Mouse (Mus musculus) right cerebral cortex, postnatal 36 days (tissue): ENCODE measurements around the gene Glis3.

ENCODE experiments used
- DNase-seq, 2 experiments: peaks; one replicate each; pipeline ENCODE4 v3.0.0; 2022; ENCODE audit warnings: low spot score in 2 of 2, mixed read lengths in 1 of 2

Gene Glis3

DNA sequence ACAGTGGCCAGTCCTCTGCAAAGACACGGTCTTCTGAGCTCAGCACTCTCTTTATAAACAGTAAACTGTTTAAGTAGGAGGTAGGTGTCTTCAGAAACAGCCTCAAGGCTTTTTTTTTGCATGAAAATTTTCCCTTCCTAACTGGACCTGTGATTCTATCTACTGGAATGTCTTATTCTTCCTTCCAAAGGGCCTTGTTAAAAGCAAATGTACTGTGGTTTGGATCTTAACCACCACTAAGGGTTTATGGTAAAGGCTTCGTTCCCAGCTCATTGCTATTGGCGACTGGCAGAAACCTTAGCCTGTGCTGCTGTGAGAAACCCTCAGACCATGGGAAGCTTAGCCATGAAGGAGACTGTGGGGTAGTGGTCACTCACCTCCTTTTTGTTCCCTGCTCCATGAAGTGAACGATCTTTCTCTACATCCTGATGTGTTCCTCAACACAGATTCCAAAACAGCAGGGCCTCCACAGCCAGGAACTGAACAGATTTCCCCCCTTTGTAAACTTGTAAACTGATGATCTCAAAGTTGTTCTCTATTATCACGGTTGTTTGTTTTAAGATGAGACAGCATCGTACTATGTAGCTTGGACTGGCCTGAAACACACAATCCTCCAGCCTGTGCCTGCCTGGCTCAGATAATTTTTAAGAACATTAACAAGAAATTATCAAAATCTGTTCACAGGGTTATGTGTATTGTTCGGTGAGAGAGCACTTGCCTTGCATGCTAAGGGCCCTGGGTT lies 88.0 kb downstream of the Glis3 start:
- DNase-seq, result no peak

DNA sequence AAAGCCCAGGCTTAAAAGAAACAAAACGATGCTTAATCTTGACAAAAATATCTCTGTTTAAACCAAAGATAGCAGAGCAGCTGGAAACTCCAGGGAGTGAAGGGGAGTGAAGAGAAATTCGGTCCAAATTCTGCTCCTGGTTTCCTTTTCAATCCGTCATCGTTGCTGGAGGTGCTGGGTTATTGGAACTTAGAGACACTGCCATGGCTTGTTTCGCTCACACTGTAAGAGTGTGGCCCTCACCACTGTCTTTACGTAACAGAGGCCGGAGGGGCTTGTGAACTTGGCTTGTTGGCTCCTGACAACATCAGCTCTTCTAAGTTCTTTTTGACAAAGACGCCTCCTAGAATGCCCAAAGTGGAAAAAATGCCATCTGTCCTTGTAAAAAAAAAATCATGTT lies 99.4 kb downstream of the Glis3 start:
- peak in 1 of 2 experiments; percentile 23 for DNase-seq

DNA sequence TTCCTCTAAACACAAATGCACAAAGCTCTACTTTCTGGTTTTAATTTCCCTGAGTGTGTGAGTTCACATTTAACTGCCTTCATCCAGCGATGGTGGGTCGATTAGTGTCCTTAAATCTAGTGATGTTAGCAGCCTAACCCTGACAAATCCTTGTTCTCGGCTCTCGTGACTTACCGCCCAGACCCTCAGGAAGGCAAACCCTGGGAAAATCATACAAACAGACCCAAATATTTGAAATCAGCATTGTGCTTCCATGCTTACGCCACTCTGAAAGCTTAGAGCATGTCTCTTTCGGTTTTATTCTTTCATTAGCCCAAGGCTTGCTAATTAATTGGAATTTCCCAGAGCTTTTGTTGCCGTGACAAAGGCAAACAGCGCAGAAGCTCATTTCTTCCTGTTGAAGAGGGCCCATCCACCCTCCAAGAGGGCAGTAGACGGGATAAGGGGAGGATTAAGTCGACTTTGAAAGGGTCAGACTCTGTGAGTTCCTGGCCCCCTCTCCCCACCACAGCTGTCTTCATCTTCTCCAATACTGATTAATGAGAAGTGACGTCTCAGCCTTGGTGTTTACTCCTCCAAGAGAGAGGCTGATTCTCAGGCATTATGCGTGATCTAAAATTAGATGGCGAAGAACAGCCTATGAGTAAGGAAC lies 100.0 kb downstream of the Glis3 start:
- DNase-seq, result no peak

DNA sequence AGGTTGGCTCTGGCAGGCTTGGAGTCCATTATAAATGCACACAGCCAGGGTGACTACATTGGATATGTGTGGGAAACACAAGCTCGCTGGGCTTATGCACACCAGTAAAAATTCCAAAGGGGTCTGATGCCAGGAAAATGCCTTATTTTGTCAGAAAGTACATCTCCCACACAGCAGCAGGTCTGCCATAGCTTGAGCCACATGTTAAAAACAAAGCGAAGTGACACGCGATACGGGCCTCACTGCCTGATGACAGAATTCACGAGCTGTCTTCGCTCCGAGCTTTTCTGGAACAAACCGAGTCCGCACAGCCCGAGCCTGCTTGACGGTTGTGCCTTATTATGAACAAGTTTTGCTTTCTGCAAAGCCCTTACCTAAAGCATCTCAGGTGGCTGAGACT lies 102.9 kb downstream of the Glis3 start:
- no peak for DNase-seq

DNA sequence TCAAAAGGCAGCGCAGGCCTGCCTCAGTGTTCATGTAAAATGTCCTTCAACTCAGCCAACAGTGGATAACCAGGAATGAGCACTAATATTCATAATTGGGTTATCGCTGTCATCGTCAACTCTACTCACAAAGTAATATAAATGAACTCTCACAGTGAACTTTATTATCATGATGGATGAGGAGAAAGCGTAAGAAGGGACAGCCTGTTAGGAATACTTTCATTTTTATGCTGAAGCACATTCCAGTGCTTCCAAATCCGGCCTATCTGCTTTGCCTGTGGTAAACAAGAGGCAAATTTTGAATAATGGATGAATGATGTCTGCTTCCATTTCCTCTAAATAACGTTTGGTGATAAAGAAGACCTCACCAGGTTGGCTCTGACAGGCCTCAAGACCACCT lies 103.3 kb downstream of the Glis3 start:
- no peak for DNase-seq

DNA sequence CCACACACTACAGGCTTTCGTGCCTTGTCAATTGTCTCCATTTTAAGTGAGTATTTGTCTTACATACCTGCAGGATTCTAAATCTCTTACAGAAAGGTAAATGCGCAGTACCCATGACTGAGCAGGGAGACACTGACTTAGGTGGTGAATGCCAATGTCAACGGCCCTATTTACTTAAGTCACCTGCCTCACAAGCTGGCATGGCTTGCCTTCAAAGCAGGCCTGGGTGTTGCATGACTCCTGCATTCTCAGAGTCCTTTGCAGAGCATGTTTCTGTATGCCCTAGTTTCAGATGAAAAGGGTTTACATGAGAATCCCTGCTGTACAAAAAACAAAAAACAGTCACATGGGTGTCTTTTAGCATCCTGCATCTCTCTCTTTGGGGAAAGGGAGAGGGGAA lies 106.2 kb downstream of the Glis3 start:
- no peak for DNase-seq

DNA sequence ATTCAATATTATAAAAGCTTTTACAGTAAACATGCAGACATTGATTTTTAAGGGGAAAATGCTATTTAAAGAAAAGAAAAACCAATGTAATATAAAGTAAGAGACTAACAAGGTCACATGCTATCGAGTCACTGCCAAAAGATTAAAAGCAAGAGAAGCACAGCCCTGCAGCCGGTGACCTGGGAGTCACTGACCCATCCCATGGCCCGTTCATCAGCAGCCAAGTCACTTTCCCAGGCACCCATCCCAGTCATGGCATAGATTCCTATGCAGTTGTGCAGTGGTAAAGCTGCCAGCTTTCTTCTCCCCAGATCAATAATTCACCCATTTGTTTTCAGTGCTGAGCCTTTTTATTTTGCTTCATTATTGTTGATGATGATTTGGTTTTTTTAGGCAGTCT lies 110.0 kb downstream of the Glis3 start:
- DNase-seq, result no peak

DNA sequence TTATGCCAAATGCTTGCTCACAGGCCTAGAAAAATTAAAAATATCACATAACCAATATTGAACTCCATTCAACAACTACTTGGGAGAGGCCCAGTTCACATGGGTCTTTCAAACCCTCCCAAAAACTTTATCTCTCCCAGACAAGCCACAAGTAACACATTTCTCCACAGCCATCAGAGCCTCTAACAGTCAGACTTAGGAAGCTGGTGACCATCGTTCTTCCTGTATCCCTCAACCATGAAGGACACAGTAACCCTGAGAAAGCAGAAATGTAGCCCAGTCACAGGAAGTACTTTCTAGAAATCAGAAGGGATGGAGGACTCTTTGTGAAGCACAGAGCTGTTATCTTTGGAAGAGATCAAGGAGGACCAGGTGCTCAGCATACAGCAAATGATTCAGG lies 112.8 kb downstream of the Glis3 start:
- no peak for DNase-seq

DNA sequence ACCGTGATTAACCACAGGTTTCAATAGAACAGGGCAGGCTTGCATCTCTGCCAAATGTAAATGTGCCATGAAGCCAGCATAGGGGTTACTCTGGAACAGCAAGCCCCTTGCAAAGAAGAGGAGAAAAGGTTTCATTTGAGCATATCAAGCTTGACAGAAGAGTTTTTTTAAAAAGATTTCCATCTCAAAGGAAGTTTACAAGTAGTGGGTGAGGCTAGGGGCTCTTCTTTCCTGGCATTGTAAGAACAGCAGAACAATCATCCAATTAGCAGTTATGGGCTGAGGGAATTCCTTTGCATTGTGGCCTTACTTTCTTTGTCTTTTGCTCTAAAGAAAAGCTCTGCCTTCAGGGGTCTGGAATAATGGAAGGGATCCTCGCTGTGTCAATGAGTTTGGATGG lies 113.3 kb downstream of the Glis3 start:
- no peak for DNase-seq

DNA sequence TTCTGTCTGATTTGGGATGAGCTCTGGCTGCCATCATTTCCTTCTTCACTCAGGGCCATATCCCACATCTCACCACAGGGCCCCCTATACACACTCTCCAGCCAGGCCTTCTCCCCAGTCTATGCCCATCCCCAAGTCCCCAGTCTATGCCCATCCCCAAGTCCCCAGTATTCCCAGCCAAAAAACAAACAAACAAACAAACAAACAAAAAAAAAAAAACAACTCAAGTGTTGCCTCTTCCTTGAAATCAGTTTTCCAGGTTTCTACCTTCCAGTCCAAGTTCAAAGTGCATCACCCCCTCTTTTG lies 118.2 kb downstream of the Glis3 start:
- no peak for DNase-seq

DNA sequence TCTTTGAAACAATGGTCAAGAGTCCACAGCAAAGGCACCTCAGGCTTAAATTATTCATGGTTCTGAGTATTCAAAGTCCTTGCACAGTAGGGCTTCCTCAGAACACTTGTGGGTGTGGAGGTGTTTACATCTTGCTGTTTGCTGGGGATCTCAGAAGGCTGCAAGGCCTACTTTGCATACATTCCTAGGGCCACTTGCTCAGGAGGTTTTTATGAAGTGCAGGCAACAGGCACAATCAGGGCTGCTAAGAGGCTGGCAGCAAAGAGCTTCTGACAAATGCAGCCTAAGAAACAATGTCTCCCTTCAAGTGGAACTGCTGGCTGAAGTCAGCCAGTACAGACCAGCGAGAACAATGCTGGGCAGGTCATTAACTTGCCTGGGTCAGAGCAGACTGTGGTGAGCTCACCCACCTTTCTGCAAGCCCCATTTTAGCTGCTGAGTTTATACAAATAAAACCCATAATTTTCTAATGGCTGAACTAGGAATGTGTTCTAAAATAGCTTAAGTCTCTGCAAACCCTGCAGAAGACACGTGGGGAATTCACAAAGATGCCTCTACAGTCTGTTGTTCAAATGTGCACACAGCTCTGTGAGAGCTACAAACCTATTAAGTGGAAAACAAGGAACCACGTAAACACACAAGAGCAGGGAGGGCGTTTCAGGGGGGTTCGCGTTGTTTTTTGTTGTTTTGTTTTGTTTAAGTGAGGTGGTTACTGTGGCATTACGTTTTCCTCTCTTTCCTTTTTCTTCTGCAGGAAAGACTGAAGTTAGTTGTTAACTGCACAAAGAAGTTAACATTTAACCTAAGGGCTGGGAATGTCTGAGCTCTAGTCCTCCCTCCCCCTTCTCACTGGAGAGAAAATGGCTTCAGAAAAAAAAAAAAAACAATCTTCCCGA lies 118.8 kb downstream of the Glis3 start:
- DNase-seq, result no peak

DNA sequence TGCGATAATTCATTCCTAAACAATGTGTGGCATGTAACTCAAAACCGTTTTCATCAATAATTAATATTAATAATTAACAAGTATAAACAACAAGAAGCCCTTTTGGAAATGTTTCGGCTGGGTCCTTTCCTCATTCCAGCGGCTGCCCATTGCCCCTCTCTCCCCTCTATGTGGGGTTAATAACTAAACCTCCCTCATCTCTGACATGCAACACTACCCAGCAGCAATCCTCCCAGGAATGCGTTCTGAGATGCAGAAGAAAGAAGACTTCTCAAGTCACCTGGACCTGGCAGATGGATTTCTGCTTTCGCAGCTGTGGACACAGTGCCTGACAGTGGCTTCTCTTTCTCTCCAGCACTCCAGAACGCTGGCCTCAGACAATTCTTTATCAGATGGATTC lies 120.0 kb downstream of the Glis3 start:
- DNase-seq, result no peak

DNA sequence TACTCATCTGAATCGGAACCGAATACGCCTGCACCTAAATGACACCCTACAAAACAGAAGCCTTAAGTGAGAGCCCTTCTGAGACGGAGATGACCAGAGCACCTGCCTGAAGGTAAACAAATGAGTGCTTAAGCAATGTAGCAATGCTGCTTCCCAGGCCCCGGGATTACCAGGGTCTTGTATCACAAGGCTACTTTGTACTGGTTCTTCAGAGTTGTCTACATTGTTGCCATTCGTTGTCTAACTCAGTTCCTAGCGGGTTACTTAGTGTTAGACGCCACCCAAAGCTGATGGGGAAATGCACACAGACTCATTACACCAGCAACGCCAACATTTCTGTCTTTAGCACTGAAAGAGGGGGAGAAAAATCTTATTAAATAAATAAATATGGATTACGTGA lies 120.5 kb downstream of the Glis3 start:
- DNase-seq, result no peak

DNA sequence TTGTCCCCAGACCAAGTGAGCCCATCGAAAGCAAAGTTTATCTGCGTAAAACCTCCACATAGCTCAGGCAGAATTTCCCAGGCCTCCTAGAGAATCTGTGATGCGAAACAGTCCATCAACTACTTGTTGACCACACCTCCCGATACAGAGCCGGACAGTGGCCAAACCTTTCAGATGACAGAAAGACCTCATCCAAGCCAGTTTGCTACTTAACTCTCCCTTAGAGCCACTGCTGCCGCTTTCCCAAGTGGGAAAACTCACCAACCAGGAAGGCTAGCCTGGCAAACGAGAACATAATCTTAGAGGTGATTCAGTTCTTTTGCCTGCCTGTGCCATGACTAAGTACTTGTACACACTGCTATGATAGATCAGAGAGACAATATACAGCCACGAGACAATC lies 121.2 kb downstream of the Glis3 start:
- no peak for DNase-seq

DNA sequence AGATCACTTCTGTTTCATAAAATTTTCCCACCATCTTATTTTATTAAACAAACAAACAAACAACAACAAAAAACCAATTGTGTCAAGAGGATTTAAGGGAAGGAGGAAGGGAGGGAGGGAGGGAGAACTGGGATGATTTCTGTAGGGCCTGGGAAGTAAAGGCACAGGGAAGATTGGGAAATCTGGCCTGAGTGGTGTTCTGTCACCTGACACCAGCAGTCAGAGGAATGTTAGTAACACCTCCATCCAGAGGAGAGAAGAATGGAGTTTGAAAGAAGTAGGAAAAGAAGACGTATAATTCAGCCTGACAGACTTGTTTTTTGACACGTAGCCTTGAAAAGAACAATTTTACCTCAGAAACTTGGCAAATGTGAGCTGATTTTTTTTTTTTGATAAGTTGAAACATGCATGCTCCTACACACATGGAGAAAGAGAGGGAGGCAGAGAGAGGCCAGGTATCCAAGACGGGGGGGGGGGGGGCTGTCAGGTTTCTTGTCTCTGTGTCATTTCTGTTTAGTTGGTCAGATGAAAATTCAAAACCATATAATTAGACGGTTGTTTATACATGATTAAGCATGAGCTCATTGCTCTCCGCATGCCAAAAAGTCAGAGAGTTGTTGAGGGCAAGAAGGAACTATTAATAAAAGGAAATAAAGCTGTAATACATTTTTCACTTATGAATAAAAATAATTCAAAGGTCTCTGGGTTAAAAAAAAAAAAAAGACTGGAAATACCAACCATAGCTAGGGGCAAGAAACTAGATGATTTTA lies 122.1 kb downstream of the Glis3 start:
- DNase-seq, result no peak

DNA sequence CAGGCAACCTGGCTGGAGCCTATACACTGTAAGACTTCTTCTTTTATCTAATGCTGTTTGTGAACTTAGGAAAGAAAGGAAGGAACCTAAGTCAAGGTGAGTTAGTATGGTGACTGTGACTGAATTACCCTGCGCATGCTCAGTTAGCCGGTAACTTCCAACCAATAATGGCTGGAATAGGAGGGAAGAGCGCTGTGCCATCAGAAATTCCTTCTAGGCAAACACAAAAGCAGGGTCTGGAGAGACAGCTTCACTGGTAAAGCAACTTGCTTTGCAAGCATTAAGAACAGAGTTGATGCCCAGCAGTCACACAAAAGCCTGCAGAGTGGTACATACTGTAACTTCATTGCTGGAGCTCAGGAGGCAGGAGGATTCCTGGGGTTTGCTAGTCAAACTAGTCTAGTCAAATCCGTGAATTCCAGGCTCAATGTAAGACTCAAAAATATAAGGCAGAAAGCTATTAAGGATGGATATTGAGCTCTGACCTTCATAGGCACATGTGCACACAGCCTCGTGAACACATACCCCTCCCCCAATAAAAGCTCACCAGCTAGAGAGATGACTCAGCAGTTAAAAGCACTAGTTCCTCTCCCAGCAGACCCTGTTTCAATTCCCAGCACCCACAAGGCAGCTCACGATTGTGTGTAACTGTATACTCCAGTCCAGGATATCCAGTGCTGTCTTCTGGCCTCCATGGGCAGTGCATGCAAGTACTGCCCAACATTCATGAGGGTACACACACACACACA lies 124.5 kb downstream of the Glis3 start:
- no peak for DNase-seq

DNA sequence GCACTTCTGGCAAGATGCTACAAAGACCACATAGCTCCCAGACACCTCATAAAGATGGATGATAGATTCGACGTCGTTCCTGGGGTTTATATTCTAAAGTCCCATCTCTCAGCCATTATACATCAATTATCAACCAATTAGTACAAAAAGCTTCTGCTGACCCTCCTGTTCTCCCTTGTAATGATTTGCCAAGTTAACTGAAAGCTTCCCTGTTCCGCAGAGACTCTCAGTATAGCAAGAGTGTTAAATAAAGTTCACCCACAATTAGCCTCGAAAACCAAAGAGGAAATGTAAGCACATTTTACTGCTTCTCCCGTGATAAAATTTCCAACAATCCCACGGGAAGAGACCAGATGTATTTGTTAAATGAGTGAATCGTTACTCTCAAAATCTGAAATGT lies 129.3 kb downstream of the Glis3 start:
- DNase-seq, result no peak

DNA sequence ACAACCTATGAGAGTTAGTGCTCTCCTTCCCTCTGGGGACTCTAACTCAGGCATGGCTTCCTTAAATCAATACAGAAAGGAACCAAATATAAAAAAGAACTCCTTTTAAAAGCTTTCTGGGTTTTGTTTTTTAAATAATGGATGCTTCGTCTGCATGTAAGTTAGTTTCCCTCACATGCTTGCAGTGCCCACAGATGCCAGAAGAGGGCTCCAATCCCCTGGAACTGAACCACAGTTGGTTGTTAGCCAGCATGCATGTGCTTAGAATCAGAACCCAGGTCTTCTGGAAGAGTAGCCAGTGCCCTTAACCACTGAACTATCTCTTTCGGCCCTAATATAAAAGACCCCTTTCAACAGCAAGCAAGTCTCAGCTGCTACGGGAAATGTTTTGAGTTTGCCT lies 132.9 kb downstream of the Glis3 start:
- no peak for DNase-seq

DNA sequence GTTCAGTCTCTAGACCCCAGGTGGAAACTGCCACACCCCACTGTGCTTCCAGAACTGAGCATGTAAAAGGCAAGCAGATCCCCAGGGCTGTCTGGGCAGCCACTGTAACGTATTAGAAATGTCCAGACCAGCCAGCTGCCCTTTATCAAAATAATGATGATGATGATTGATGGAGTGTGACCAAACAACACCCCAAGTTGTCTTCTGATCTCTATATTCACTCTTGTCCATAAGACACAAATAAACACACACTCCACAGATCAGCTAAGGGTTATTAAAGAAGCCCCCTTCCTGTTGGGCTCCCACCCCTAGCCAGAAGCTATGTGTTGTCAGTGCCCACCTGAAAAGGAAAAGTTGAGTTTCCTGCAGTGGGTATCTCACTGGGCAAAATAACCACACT lies 134.4 kb downstream of the Glis3 start:
- DNase-seq, result no peak

DNA sequence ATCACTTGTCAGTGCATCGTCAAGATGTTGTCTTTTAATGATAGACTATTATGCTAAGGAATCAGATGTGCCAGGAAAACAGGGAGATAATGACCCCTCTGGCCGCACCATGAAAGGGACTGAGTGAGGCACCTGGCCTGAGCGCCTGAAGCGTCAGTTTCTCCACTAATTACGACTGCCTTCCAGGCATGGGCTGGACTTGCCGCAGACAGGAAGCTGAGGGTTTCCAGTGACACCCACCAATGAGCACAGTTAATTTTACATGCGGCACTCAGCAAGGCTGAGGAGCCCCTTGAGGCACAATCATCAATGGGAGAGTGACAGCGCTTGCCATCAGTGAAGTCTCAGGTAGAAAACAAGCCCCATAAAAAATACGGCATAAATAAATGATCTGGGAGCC lies 141.1 kb downstream of the Glis3 start:
- no peak for DNase-seq

DNA sequence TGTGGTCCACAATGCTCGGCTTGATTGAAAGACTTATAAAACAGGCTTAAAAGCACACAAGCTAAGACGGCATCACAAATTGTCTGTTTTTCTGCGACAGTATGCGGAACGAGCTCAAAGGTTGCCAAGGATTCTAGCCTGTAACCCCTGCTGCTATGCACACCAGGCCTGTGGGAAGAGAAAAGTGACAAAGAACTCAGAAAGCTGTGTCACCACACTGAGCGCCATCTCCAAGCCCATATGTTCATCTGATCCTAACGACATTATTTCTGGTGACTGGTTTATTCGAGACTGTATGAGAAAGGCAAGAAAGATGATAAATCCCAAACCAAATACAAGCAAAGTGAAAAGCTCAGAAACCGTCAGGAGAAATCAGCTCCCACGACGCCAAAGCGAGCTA lies 144.9 kb downstream of the Glis3 start:
- no peak for DNase-seq
